Mouse (Mus musculus) lung, adult 2 months (tissue): Measurements from ENCODE around the gene Olfr47. TPM values are rescaled to one million over a fixed set of nuclear protein-coding genes. Genes with fewer than 3 reads are reported as not detected.
"Not testable (repeated sequence)": the region's sequence is repeated elsewhere in the genome, so short reads cannot be mapped to it uniquely, and the experiment has no call there.

Source experiments
- DNase-seq: peaks from one replicate; pipeline ENCODE4 v3.0.0; 2022
- H3K4me1 ChIP-seq: fragments of 200-500 bp; 2 replicates; pipeline ENCODE4 v1.6.1; 2011; ENCODE audit warnings: low read length; ENCODE audit not compliant: control insufficient read depth, insufficient read depth
- H3K4me3 ChIP-seq: fragments of 200-500 bp; replicated peaks from 2 replicates; pipeline ENCODE3; 2011; ENCODE audit warnings: low read depth, mild to moderate bottlenecking, control low read depth, low read length; ENCODE audit errors: extremely low read depth
- CTCF ChIP-seq: fragments of 200-500 bp; IDR thresholded peaks from 2 replicates; pipeline ENCODE4 v1.5.1; 2011; ENCODE audit warnings: mild to moderate bottlenecking, low read length, control low read depth; ENCODE audit not compliant: insufficient read depth
- POLR2A ChIP-seq: fragments of 200-500 bp; IDR thresholded peaks from 2 replicates; pipeline ENCODE4 v1.6.1; 2011; ENCODE audit warnings: low read depth, mild to moderate bottlenecking, control low read depth, low read length, borderline replicate concordance; ENCODE audit errors: extremely low read depth
- WGBS: fragments of 180-500 bp; shearing (Covaris S2); methylation state at CpG from one replicate; pipeline ENCODE4 v1.1.7; 2018; 5-methylcytosine and 5-hydroxymethylcytosine counted together
- polyA plus RNA-seq: library from polyadenylated mRNA; depleted of rRNA; stranded (reverse); fragments of >200 nt; gene quantifications from 2 replicates; pipeline ENCODE4 v1.2.3, GENCODE M21; 2012; rRNA removed

Gene Olfr47
- polyA plus RNA-seq = not detected in 2 replicates

GRCm38 (mm10) chr6:43231255-43231654, at the start of gene Olfr47:
Gene Olfr47 (plus strand): TSS chr6:43231529.
- DNase-seq, H3K4me3 ChIP-seq, H3K4me1 ChIP-seq: not testable (repeated sequence)
- 72% methylated on average over 1 of the region's 1 CpGs for WGBS

- 40% methylated on average over 3 of the region's 3 CpGs for WGBS
- no peaks in the 10 kb centered on the region for H3K4me1 ChIP-seq
- H3K4me3 ChIP-seq = no peak overlapping the region
- TF ChIP-seq CTCF (no peak), POLR2A (no peak)
- no peak for DNase-seq
These were observed 40.3 kb upstream of the Olfr47 start for GRCm38 (mm10) chr6:43190986-43191385.

GRCm38 (mm10) chr6:43196781-43197180, 34.5 kb upstream of the Olfr47 start, which contains the start of gene Olfr435:
Gene Olfr435 (plus strand): TSS chr6:43197146.
- no peak for DNase-seq
- H3K4me1 ChIP-seq = no peaks in the 10 kb centered on the region
- no peak within 1 kb of the TSS for H3K4me3 ChIP-seq
- TF ChIP-seq CTCF (no peak), POLR2A (no peak)

- Histone ChIP-seq H3K4me3 (no peak overlapping the region), H3K4me1 (no peaks in the 10 kb centered on the region)
- WGBS = 34% methylated on average over 3 of the region's 3 CpGs
- no peak for DNase-seq
- TF ChIP-seq CTCF = no peak
- TF ChIP-seq POLR2A = no peak
These were observed 33.2 kb upstream of the Olfr47 start for GRCm38 (mm10) chr6:43198094-43198493.

- DNase-seq = no peak
- H3K4me3 ChIP-seq = no peak overlapping the region
These were observed 28.5 kb upstream of the Olfr47 start for GRCm38 (mm10) chr6:43202786-43203185.

GRCm38 (mm10) chr6:43205355-43205754, 26.0 kb upstream of the Olfr47 start:
- no peak for DNase-seq
- H3K4me1 ChIP-seq = no peaks in the 10 kb centered on the region
- TF ChIP-seq CTCF (no peak), POLR2A (no peak)
- 45% methylated on average over 2 of the region's 2 CpGs for WGBS
- no peak overlapping the region for H3K4me3 ChIP-seq

More at GRCm38 (mm10) chr6:43202786-43203185, 28.5 kb upstream of the Olfr47 start:
- TF ChIP-seq CTCF = no peak
- H3K4me1 ChIP-seq = no peaks in the 10 kb centered on the region

- H3K4me3 ChIP-seq, DNase-seq, H3K4me1 ChIP-seq: not testable (repeated sequence)
These were observed 18.5 kb upstream of the Olfr47 start, which contains the start of gene Olfr434 for GRCm38 (mm10) chr6:43212873-43213272. Gene Olfr434 (plus strand): TSS chr6:43213021.

GRCm38 (mm10) chr6:43242061-43242460, 10.7 kb downstream of the Olfr47 start:
- TF ChIP-seq POLR2A (no peak), CTCF (peak; percentile 37; the same call in 1 of the 2 replicates)
- no peak for DNase-seq

GRCm38 (mm10) chr6:43247396-43247795, 16.1 kb downstream of the Olfr47 start:
- H3K4me3 ChIP-seq = no peak overlapping the region
- TF ChIP-seq CTCF (no peak), POLR2A (no peak)
- 56% methylated on average over 3 of the region's 3 CpGs for WGBS
- no peaks in the 10 kb centered on the region for H3K4me1 ChIP-seq
- no peak for DNase-seq

More at GRCm38 (mm10) chr6:43242061-43242460, 10.7 kb downstream of the Olfr47 start:
- no peaks in the 10 kb centered on the region for H3K4me1 ChIP-seq
- no peak overlapping the region for H3K4me3 ChIP-seq
- 9% methylated on average over 4 of the region's 4 CpGs for WGBS

- 60% methylated on average over 1 of the region's 1 CpGs for whole genome bisulfite sequencing
- H3K4me3 ChIP-seq = no peak overlapping the region
- no peak for TF ChIP-seq CTCF
- H3K4me1 ChIP-seq = no peaks in the 10 kb centered on the region
- DNase-seq = no peak
These were observed 21.7 kb downstream of the Olfr47 start for GRCm38 (mm10) chr6:43252994-43253393.

- DNase-seq = no peak
- Histone ChIP-seq H3K4me1 (no peaks in the 10 kb centered on the region), H3K4me3 (no peak overlapping the region)
- TF ChIP-seq CTCF (no peak), POLR2A (no peak)
- WGBS = 67% methylated on average over 7 of the region's 7 CpGs
These were observed 23.0 kb downstream of the Olfr47 start for GRCm38 (mm10) chr6:43254193-43254926.
